Mouse (Mus musculus) cerebral cortex, adult 2 months (tissue): ENCODE results near the gene Khk.

ENCODE experiments used
- WGBS: fragments of 180-500 bp; shearing (Covaris S2); methylation state at CpG from one replicate; pipeline ENCODE4 v1.1.7; 2018; 5-methylcytosine and 5-hydroxymethylcytosine counted together

The Khk gene

GRCm38 (mm10) chr5:30914101-30914635, 7.1 kb upstream of the Khk start:
- 83% methylated on average over 7 of the region's 7 CpGs for WGBS

GRCm38 (mm10) chr5:30914849-30915248, 6.4 kb upstream of the Khk start:
- 86% methylated on average over 6 of the region's 6 CpGs for WGBS

GRCm38 (mm10) chr5:30915456-30915855, 5.8 kb upstream of the Khk start:
- 60% methylated on average over 9 of the region's 9 CpGs for WGBS

- 2% methylated on average over 7 of the region's 7 CpGs for WGBS
Observed at GRCm38 (mm10) chr5:30915974-30916433, 5.2 kb upstream of the Khk start.

- 98% methylated on average over 9 of the region's 9 CpGs for WGBS
Observed at GRCm38 (mm10) chr5:30916841-30917240, 4.4 kb upstream of the Khk start.

GRCm38 (mm10) chr5:30917348-30917747, 3.9 kb upstream of the Khk start:
- WGBS, result 96% methylated on average over 11 of the region's 11 CpGs

- WGBS, result 91% methylated on average over 31 of the region's 31 CpGs
Observed at GRCm38 (mm10) chr5:30917891-30918670, 3.1 kb upstream of the Khk start.

GRCm38 (mm10) chr5:30918691-30919090, 2.5 kb upstream of the Khk start:
- WGBS, result 96% methylated on average over 8 of the region's 8 CpGs

- WGBS, result 66% methylated on average over 11 of the region's 11 CpGs
Observed at GRCm38 (mm10) chr5:30919831-30920614, 1.2 kb upstream of the Khk start.

- WGBS, result 65% methylated on average over 19 of the region's 19 CpGs
Observed at GRCm38 (mm10) chr5:30920621-30921020, 610 bp upstream of the Khk start.

- WGBS, result 82% methylated on average over 10 of the region's 10 CpGs
Observed at GRCm38 (mm10) chr5:30922581-30923041, 1.4 kb downstream of the Khk start.

- 92% methylated on average over 6 of the region's 6 CpGs for WGBS
Observed at GRCm38 (mm10) chr5:30923119-30923518, 1.9 kb downstream of the Khk start.

- 88% methylated on average over 8 of the region's 8 CpGs for WGBS
Observed at GRCm38 (mm10) chr5:30924614-30925013, 3.4 kb downstream of the Khk start.

- 90% methylated on average over 5 of the region's 5 CpGs for WGBS
Observed at GRCm38 (mm10) chr5:30925217-30925616, 4.0 kb downstream of the Khk start.

- 76% methylated on average over 2 of the region's 2 CpGs for WGBS
Observed at GRCm38 (mm10) chr5:30926073-30926472, 4.8 kb downstream of the Khk start.

- WGBS, result 42% methylated on average over 7 of the region's 7 CpGs
Observed at GRCm38 (mm10) chr5:30927945-30928529, 6.8 kb downstream of the Khk start.

- 23% methylated on average over 4 of the region's 4 CpGs for WGBS
Observed at GRCm38 (mm10) chr5:30930121-30930520, 8.9 kb downstream of the Khk start.

GRCm38 (mm10) chr5:30930846-30931245, 9.6 kb downstream of the Khk start:
- 49% methylated on average over 6 of the region's 6 CpGs for WGBS

- WGBS, result 61% methylated on average over 4 of the region's 4 CpGs
Observed at GRCm38 (mm10) chr5:30931378-30931777, 10.1 kb downstream of the Khk start.

GRCm38 (mm10) chr5:30933705-30934104, 12.5 kb downstream of the Khk start:
- WGBS, result 86% methylated on average over 5 of the region's 5 CpGs

GRCm38 (mm10) chr5:30934725-30935461, 13.7 kb downstream of the Khk start:
- 70% methylated on average over 5 of the region's 5 CpGs for WGBS
